Mouse (Mus musculus) left cerebral cortex, postnatal 36 days (tissue): ENCODE measurements around the gene Kansl2. TPM values are rescaled to one million over a fixed set of nuclear protein-coding genes. Genes with fewer than 3 reads are reported as not detected.

Source experiments
- DNase-seq, 2 experiments: peaks; one replicate each; pipeline ENCODE4 v3.0.0; 2021 to 2022; ENCODE audit warnings: low spot score in 2 of 2, mixed read lengths in 1 of 2
- intact Hi-C: fragments of 180-260 bp; cut with DNase I; formaldehyde crosslinking; loops from one replicate; pipeline ENCODE4 v1.15.1; 2025
- total RNA-seq, 2 experiments: library from RNA; stranded (reverse); gene quantifications; 2 replicates each; pipeline ENCODE4 v1.2.3; 2021

The Kansl2 gene
- total RNA-seq, 2 experiments from 2014 or later, result 58.9 to 60.9 TPM

DNA sequence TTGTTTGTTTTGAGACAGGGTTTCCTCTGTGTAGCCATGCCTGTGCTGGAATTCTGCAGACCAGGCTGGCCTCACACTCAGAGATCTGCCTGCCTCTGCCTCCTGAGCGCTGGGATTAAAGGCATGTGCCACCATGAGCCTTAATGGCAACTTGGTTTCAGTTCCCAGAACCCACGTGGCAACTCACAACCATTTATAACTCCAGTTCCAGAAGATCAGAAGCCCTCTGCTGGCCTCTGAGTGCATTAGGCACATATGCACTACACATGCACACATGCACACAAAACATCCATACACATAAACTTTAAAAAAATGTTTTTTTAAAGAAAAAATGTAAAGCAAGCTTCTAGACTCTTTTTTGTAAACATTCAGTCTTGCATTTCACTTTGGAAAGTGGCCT lies 24.7 kb downstream of the Kansl2 start:
- DNase-seq, result no peak

DNA sequence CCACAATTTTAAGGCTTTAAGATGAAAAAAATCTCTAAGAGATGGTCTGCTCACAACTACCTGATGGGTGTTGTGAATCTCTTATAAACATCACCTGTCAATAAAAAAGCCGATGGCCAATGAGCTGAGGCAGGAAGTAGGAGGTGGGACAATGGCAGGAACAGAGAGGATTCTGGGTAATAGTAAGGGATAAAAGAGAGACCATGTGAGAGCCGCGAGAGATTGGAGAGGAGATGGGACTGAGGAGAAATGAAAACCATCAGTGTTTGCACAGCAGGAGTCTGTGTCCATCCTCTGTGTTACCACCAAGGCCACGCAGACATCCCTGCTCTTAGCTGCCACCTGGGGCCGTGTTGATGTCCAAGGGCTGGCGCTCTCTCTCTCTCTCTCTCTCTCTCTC lies 26.7 kb downstream of the Kansl2 start:
- intact Hi-C loops, result no loop called here
- no peak for DNase-seq

More for the DNA sequence above, 24.7 kb downstream of the Kansl2 start:
- intact Hi-C loops, result no loop called here

DNA sequence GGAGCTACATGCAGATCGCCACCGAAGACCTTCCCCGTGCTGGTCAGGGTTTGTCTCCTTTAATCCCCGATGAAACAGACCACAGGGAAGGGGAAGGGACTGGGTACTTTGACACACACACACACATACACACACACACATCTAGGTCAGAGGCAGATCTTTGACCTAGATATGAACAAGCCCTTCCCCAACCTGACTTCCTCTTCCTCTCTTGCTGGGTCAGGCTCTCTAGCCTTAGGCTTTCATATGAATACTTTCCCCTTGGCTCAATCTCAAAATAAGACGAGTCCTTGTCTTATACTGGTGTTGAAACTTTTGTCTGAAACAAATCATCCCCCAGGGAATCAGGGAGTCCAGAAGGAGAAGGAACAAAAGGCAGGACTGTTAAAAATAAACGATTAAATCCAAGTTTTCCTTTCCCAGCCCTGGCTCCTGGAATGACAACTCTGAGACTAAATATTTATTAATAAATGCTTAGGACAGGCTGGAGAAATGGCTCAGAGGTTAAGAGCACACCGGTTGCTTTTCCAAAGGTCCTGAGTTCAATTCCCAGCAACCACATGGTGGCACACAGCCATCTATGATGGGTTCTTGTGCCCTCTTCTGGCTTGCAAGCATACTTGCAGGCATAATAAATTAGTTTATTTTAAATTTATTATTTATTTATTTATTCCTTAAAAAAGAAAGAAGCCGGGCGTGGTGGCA lies 27.7 kb downstream of the Kansl2 start:
- DNase-seq, result no peak
- intact Hi-C loops, result no loop called here

DNA sequence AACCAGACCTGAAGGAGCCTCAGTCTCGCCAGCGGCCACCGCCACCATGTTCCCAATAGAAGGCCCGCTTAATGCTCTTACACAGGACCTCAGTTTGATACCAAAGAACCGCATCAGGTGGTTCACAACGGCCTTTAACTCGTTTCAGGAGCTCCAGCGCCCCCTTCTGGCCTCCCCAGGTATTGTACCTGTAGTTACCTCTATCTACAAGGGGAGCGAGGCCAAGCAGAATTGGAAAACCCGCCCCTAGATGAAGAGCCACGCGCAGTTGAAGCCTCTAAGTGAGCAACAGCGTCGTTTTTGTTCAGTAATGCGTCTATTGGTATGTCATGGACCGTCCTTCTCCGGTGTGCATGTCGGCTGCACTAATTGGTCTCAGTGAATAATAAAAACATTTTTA lies 29.6 kb downstream of the Kansl2 start:
- DNase-seq, result peak in 1 of 2 experiments; percentile 46
- intact Hi-C loops, result loop anchor here (5.0 kb wide), 1 partner anchor 92 kb away; no protein-coding TSS in a partner anchor

- DNase-seq, result no peak
- intact Hi-C loops, result loop anchor here (5.0 kb wide), 1 partner anchor 91 kb away; no protein-coding TSS in a partner anchor
Measured at GRCm38 (mm10) chr15:98503317-98503716, 30.7 kb downstream of the Kansl2 start.

GRCm38 (mm10) chr15:98497631-98498030 lies 36.4 kb downstream of the Kansl2 start:
- DNase-seq, result no peak
- intact Hi-C loops, result no loop called here

DNA sequence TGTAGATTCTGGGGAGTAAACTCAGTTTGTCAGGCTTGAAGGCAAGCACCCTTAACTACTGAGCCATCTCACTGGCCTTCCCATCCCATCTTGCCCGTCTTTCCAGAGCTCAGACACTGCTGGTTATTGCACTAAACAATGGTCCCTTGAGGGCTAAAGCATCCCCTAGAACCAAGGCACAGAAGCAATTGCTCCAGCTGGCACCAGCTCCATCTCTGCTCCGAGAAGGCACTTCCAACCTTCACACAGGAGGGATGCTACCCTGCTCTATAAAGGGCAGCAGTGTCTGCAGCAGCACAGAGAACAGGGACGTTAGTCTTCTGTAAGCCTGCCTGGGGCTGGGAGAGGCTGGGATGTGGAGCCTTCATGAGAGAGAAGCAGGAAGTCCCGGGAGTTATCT lies 42.0 kb downstream of the Kansl2 start, which contains the start of gene Olfr279:
Gene Olfr279, plus strand, starts transcription at position 301 of the 400 bp plus-strand sequence.
- intact Hi-C loops, result no loop called here

DNA sequence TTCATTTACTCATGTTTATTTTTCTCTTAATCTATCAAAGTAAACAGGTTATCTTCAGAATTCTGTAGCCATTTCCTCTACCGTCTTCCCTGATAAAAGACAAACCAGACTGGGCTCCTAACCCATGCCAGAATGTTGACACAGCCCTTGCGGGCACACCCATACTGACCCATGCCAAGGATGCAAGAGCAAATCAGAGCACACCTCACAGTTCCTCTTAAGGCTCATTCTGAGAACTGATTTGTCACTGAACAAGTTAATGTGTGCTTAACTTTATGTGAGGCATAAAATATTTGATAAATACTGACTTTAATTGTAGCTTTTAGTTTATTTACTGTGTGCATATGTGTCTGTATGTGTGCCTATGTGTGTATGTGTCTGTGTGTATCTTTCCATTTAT lies 42.7 kb downstream of the Kansl2 start:
- no peak for DNase-seq
- intact Hi-C loops, result no loop called here

More for the DNA sequence above, 42.0 kb downstream of the Kansl2 start, which contains the start of gene Olfr279:
- no peak for DNase-seq

- DNase-seq, result no peak
- intact Hi-C loops, result no loop called here
Measured at GRCm38 (mm10) chr15:98486433-98487021, 47.5 kb downstream of the Kansl2 start.

- intact Hi-C loops, result no loop called here
- DNase-seq, result no peak
Measured at GRCm38 (mm10) chr15:98483907-98484886, 49.9 kb downstream of the Kansl2 start.

GRCm38 (mm10) chr15:98482701-98483100 lies 51.4 kb downstream of the Kansl2 start, which contains the start of gene Lalba:
Gene Lalba, minus strand, starts transcription at chr15:98482721.
- intact Hi-C loops, result no loop called here
- DNase-seq, result no peak

DNA sequence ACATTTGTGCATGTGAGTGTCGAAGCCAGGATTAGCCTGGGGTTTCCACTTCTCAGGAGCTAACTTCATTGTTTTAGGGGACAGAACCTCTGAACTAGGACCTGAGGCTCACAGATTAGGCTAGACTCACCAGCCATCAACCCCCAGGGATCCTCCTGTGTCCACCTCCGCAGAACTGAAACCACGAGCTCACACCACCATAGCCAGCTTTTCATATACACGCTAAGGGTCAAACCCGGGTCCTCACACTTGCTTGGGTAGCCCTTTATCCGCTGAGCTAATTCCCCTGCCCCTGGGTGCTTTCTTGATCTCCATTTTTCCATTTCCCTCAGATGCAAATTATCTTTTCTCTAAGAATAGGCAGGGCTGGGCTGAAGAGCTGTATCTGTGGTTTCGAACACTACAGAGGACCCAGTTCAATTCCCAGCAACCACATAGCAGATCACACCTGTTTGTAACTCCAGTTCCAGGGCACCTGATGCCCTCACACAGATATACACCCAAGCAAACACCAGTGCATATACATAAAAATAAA lies 54.4 kb downstream of the Kansl2 start:
- no peak for DNase-seq
- intact Hi-C loops, result no loop called here

DNA sequence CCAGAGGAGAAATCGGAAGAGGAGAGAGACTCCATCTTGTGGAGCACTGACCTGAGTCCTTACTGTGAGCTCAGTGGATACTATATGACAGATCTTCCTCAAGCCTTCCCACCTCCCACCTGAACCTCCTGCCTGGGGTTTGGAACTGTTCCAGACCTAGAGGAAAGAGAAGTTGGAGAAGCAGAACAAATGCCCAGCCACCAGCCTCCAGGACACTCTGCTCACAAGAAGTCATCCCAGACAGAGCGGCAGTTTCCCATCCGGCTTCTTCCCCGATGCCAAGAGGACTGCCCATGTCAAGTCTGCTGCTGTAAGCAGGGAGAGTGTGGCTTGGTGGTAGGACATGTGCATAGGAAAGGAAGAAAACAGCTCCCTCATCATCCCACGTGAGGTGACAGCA lies 57.8 kb downstream of the Kansl2 start:
- intact Hi-C loops, result no loop called here
- DNase-seq, result no peak

DNA sequence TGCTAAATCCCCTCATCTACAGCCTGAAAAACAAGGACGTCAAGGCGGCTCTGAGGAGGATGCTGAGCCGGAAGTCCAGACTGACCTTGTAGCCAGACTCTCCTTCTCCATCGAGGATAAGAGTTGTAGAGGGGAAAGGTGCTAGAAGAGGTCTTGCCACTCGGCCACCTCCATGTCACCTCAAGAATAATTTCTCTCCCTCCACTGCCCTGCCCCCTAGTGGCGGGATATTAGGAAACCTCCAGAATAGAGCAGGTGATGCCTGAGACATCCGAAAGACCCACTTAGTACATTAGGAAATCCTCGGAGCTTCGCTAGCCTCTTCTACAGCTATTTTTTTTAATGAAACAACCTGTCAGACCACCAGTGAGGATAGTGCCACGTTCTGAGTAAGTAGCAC lies 58.7 kb downstream of the Kansl2 start:
- DNase-seq, result peak in 1 of 2 experiments; percentile 12
- intact Hi-C loops, result no loop called here

DNA sequence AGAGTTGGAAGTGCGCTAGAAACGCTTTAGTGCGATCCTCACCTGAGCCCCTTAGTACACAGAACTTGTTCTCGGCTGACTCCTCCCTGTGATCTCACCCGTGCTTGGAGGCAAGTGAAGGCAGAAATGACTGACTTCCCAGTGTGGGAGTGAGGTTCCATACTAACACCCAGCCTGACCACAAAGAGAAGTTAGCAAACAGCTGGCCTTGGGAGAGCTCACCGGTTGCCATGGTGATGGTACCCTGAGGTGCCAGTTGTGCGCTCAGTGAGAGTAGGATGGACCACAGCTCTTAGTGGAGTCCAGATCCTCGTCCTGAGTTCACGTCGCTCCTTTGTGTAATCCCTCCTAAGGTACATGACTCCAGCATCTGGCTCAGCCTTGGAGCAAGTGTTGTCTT lies 59.1 kb downstream of the Kansl2 start:
- intact Hi-C loops, result no loop called here
- DNase-seq, result no peak

DNA sequence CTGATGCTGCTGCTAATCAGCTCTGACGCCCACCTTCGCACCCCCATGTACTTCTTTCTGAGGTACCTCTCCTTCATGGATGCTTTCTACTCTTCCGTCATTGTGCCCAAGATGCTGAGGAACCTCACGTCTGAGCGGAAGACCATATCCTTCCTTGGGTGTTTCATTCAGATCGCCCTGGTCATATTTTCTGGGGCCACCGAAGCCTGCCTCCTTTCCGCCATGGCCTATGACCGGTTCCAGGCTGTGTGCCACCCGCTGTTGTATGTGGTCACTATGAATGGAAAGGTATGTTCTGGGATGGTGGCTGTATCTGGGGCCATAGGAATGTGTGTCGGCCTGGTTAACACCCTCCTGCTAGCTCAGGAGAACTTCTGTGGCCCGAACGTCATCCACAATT lies 62.5 kb downstream of the Kansl2 start:
- DNase-seq, result no peak
- intact Hi-C loops, result no loop called here

GRCm38 (mm10) chr15:98469596-98469995 lies 64.5 kb downstream of the Kansl2 start, which contains the start of gene OR5BS1P:
Gene OR5BS1P, plus strand, starts transcription at chr15:98469896.
- DNase-seq, result no peak
- intact Hi-C loops, result no loop called here
